Mouse (Mus musculus): Measurements from ENCODE around the gene Slc9a8.

DNA sequence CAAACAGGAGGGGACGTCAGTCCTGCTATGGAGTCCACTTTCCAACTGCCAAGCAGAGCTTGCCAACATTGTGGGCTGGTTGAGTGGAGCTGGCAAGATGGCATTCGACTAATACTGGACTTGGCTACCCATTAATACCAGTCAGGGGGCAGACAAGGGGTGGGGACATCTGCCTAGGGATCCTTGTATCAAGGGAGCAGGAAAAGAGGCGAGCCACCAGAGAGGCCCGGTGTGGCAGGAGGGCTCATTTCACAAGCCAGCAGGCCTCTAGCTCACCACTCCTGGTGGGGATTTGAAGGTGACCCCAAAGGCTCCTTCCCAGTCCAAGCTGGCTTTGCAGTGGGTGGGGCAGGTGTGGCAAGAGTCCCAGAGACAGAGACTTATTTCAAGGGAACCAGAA is 61.2 kb downstream of the Slc9a8 start:
- no peak for TF ChIP-seq EP300 (IDR thresholded peaks at IDR 0.05; ENCODE audit: low read depth in 1 of 2, low read length in 2 of 2)
- TF ChIP-seq MAX (IDR thresholded peaks at IDR 0.05; ENCODE audit: low read length) = no peak
- TF ChIP-seq CTCF (IDR thresholded peaks at IDR 0.05 in 2 of 3, conservative IDR thresholded peaks at IDR 0.05 in 1 of 3; ENCODE audit: control insufficient read depth in 1 of 3, insufficient read depth in 1 of 3, low read depth in 2 of 3, low read length in 3 of 3, poor library complexity in 1 of 3, severe bottlenecking in 1 of 3) = no peak
- TF ChIP-seq SMC3 (IDR thresholded peaks at IDR 0.05; ENCODE audit: low read depth, low read length) = no peak
- no peak for TF ChIP-seq USF1 (IDR thresholded peaks at IDR 0.05; ENCODE audit: low read depth, low read length)
- TF ChIP-seq MYB (IDR thresholded peaks at IDR 0.05; ENCODE audit: low read depth, low read length) = no peak
- TF ChIP-seq HCFC1 (IDR thresholded peaks at IDR 0.05; ENCODE audit: low read depth, low read length) = no peak
- no peak for TF ChIP-seq MAFK (IDR thresholded peaks at IDR 0.05; ENCODE audit: borderline replicate concordance, low read depth, low read length)
- TF ChIP-seq ZC3H11A (IDR thresholded peaks at IDR 0.05; ENCODE audit: low read depth, low read length) = no peak
